Mouse (Mus musculus) bone marrow, adult 2 months (tissue): Measurements from ENCODE around the gene Dync1i1.

Experiments
- CTCF ChIP-seq: fragments of 200-500 bp; IDR thresholded peaks from 2 replicates; pipeline ENCODE4 v1.5.1; 2011; ENCODE audit warnings: low read length, control low read depth; ENCODE audit not compliant: control insufficient read depth, insufficient read depth
- POLR2A ChIP-seq: fragments of 200-500 bp; IDR thresholded peaks from 2 replicates; pipeline ENCODE4 v1.6.1; 2011; ENCODE audit warnings: low read depth, mild to moderate bottlenecking, control low read depth, low read length, borderline replicate concordance; ENCODE audit not compliant: control insufficient read depth

DNA sequence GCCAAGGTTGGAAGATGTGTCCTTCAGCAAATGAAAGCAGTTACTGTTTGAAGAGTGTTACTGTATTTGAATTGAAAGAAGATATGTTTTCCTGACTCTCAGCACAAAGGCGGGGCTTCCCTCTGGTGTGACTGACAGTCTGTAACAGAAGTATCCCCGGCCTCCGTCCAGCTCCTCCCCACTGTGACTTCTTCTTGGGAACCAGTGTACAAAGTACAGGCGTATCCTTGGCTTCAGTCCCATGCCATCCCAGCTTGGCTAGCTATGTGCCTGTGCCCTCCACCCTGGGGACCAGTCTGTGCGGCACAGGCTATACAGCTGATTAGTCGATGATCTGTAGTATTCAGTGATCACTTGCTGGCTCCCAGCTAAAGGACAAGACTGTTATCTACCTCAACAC, 163.9 kb downstream of the Dync1i1 start:
- TF ChIP-seq POLR2A (no peak), CTCF (no peak)
